Mouse (Mus musculus): ENCODE results near the gene Kcng4. TPM values are rescaled to one million over a fixed set of nuclear protein-coding genes. Genes with fewer than 3 reads are reported as not detected.

The Kcng4 gene
- polyA plus RNA-seq, 1 experiment from 2014 or later, result 0.08 TPM

GRCm38 (mm10) chr8:119644981-119645597 is 9.6 kb upstream of the Kcng4 start:
- no peaks in the 10 kb centered on the region for H3K36me3 ChIP-seq (ENCODE audit: insufficient read depth, low read length)
- ATAC-seq (no peak), DNase-seq (ENCODE audit: low spot score) (no peak)
- WGBS, result 68% methylated on average over 18 of the region's 18 CpGs
- no peak overlapping the region for H3K4me3 ChIP-seq (ENCODE audit: low read depth, low read length)
- H3K27me3 ChIP-seq (replicated peaks; ENCODE audit: insufficient read depth, low read length), result no peaks in the 10 kb centered on the region
- TF ChIP-seq EP300 (IDR thresholded peaks at IDR 0.05), result no peak
- no peak for TF ChIP-seq CTCF (IDR thresholded peaks at IDR 0.05)
- no peak overlapping the region for H3K27ac ChIP-seq (ENCODE audit: low read length)
- H3K9ac ChIP-seq (replicated peaks; ENCODE audit: low read depth), result no peak overlapping the region
- no peaks in the 10 kb centered on the region for H3K9me3 ChIP-seq (ENCODE audit: low read length)
- H3K4me2 ChIP-seq (replicated peaks; ENCODE audit: low read depth, low read length), result no peak overlapping the region
- no peaks in the 10 kb centered on the region for H3K4me1 ChIP-seq (ENCODE audit: insufficient read depth, low read depth, low read length)

GRCm38 (mm10) chr8:119644429-119644960 is 9.0 kb upstream of the Kcng4 start:
- Histone ChIP-seq H3K36me3 (ENCODE audit: insufficient read depth, low read length) (no peaks in the 10 kb centered on the region), H3K9ac (replicated peaks; ENCODE audit: low read depth) (no peak overlapping the region), H3K4me3 (ENCODE audit: low read depth, low read length) (no peak overlapping the region), H3K9me3 (ENCODE audit: low read length) (no peaks in the 10 kb centered on the region), H3K4me2 (replicated peaks; ENCODE audit: low read depth, low read length) (no peak overlapping the region), H3K27me3 (replicated peaks; ENCODE audit: insufficient read depth, low read length) (no peaks in the 10 kb centered on the region), H3K4me1 (ENCODE audit: insufficient read depth, low read depth, low read length) (no peaks in the 10 kb centered on the region), H3K27ac (ENCODE audit: low read length) (no peak overlapping the region)
- 72% methylated on average over 17 of the region's 17 CpGs for WGBS
- no peak for DNase-seq (ENCODE audit: low spot score)
- ATAC-seq, result no peak
- TF ChIP-seq EP300 (IDR thresholded peaks at IDR 0.05), result no peak
- no peak for TF ChIP-seq CTCF (IDR thresholded peaks at IDR 0.05)

GRCm38 (mm10) chr8:119642960-119643359 is 7.5 kb upstream of the Kcng4 start:
- no peak overlapping the region for H3K4me2 ChIP-seq (replicated peaks; ENCODE audit: low read depth, low read length)
- no peaks in the 10 kb centered on the region for H3K36me3 ChIP-seq (ENCODE audit: insufficient read depth, low read length)
- TF ChIP-seq EP300 (IDR thresholded peaks at IDR 0.05), result no peak
- TF ChIP-seq CTCF (IDR thresholded peaks at IDR 0.05), result no peak
- no peak overlapping the region for H3K27ac ChIP-seq (ENCODE audit: low read length)
- no peak overlapping the region for H3K9ac ChIP-seq (replicated peaks; ENCODE audit: low read depth)
- WGBS, result 100% methylated on average over 1 of the region's 1 CpGs
- no peaks in the 10 kb centered on the region for H3K27me3 ChIP-seq (replicated peaks; ENCODE audit: insufficient read depth, low read length)
- ATAC-seq (no peak), DNase-seq (ENCODE audit: low spot score) (no peak)
- no peak overlapping the region for H3K4me3 ChIP-seq (ENCODE audit: low read depth, low read length)
- no peaks in the 10 kb centered on the region for H3K9me3 ChIP-seq (ENCODE audit: low read length)
- no peaks in the 10 kb centered on the region for H3K4me1 ChIP-seq (ENCODE audit: insufficient read depth, low read depth, low read length)

- H3K27me3 ChIP-seq (replicated peaks; ENCODE audit: insufficient read depth, low read length), result no peaks in the 10 kb centered on the region
- no peak for DNase-seq (ENCODE audit: low spot score)
- ATAC-seq, result no peak
- H3K4me1 ChIP-seq (ENCODE audit: insufficient read depth, low read depth, low read length), result no peaks in the 10 kb centered on the region
- H3K4me2 ChIP-seq (replicated peaks; ENCODE audit: low read depth, low read length), result no peak overlapping the region
- 67% methylated on average over 5 of the region's 5 CpGs for WGBS
- H3K9me3 ChIP-seq (ENCODE audit: low read length), result no peaks in the 10 kb centered on the region
- no peak overlapping the region for H3K9ac ChIP-seq (replicated peaks; ENCODE audit: low read depth)
- H3K27ac ChIP-seq (ENCODE audit: low read length), result no peak overlapping the region
- H3K4me3 ChIP-seq (ENCODE audit: low read depth, low read length), result no peak overlapping the region
- no peaks in the 10 kb centered on the region for H3K36me3 ChIP-seq (ENCODE audit: insufficient read depth, low read length)
- TF ChIP-seq CTCF (IDR thresholded peaks at IDR 0.05) (no peak), EP300 (IDR thresholded peaks at IDR 0.05) (no peak)
Observed at GRCm38 (mm10) chr8:119641058-119641457, 5.6 kb upstream of the Kcng4 start.

- Histone ChIP-seq H3K4me3 (ENCODE audit: low read depth, low read length) (no peak overlapping the region), H3K9me3 (ENCODE audit: low read length) (no peaks in the 10 kb centered on the region), H3K4me2 (replicated peaks; ENCODE audit: low read depth, low read length) (no peak overlapping the region), H3K36me3 (ENCODE audit: insufficient read depth, low read length) (no peaks in the 10 kb centered on the region), H3K27ac (ENCODE audit: low read length) (no peak overlapping the region), H3K27me3 (replicated peaks; ENCODE audit: insufficient read depth, low read length) (no peaks in the 10 kb centered on the region), H3K9ac (replicated peaks; ENCODE audit: low read depth) (no peak overlapping the region), H3K4me1 (ENCODE audit: insufficient read depth, low read depth, low read length) (no peaks in the 10 kb centered on the region)
- 64% methylated on average over 7 of the region's 7 CpGs for WGBS
- TF ChIP-seq CTCF (IDR thresholded peaks at IDR 0.05), result no peak
- no peak for TF ChIP-seq EP300 (IDR thresholded peaks at IDR 0.05)
- ATAC-seq (no peak), DNase-seq (ENCODE audit: low spot score) (no peak)
Observed at GRCm38 (mm10) chr8:119639798-119640197, 4.3 kb upstream of the Kcng4 start.

GRCm38 (mm10) chr8:119638261-119638660 is 2.8 kb upstream of the Kcng4 start:
- Histone ChIP-seq H3K36me3 (ENCODE audit: insufficient read depth, low read length) (no peaks in the 10 kb centered on the region), H3K9ac (replicated peaks; ENCODE audit: low read depth) (no peak overlapping the region), H3K27ac (ENCODE audit: low read length) (no peak overlapping the region), H3K4me3 (ENCODE audit: low read depth, low read length) (no peak overlapping the region), H3K4me1 (ENCODE audit: insufficient read depth, low read depth, low read length) (no peaks in the 10 kb centered on the region), H3K9me3 (ENCODE audit: low read length) (no peaks in the 10 kb centered on the region), H3K4me2 (replicated peaks; ENCODE audit: low read depth, low read length) (no peak overlapping the region), H3K27me3 (replicated peaks; ENCODE audit: insufficient read depth, low read length) (no peaks in the 10 kb centered on the region)
- no peak for ATAC-seq
- WGBS, result 74% methylated on average over 6 of the region's 6 CpGs
- DNase-seq (ENCODE audit: low spot score), result no peak
- no peak for TF ChIP-seq CTCF (IDR thresholded peaks at IDR 0.05)
- no peak for TF ChIP-seq EP300 (IDR thresholded peaks at IDR 0.05)
